Mouse (Mus musculus): ENCODE measurements around the gene Rap2b.
A peak's percentile ranks its signal among the peaks of the same experiment; 100 is the strongest.

Gene Rap2b

GRCm38 (mm10) chr3:61361338-61361737 lies at the start of gene Rap2b:
Gene Rap2b (plus strand): TSS chr3:61361638.
- no peak for DNase-seq

GRCm38 (mm10) chr3:61315002-61315401 lies 46.4 kb upstream of the Rap2b start:
- DNase-seq: no peak

- no peak for DNase-seq
These were observed 41.4 kb upstream of the Rap2b start for GRCm38 (mm10) chr3:61320031-61320430.

- no peak for DNase-seq
These were observed 39.8 kb upstream of the Rap2b start for GRCm38 (mm10) chr3:61321632-61322031.

GRCm38 (mm10) chr3:61336205-61336604 lies 25.2 kb upstream of the Rap2b start:
- no peak for DNase-seq

GRCm38 (mm10) chr3:61337230-61337629 lies 24.2 kb upstream of the Rap2b start:
- DNase-seq: no peak

GRCm38 (mm10) chr3:61340321-61340720 lies 21.1 kb upstream of the Rap2b start:
- DNase-seq: no peak

- DNase-seq: no peak
These were observed 17.4 kb upstream of the Rap2b start for GRCm38 (mm10) chr3:61344031-61344430.

GRCm38 (mm10) chr3:61345636-61346035 lies 15.8 kb upstream of the Rap2b start:
- DNase-seq: no peak

GRCm38 (mm10) chr3:61348036-61348614 lies 13.3 kb upstream of the Rap2b start:
- DNase-seq: no peak

GRCm38 (mm10) chr3:61349433-61349832 lies 12.0 kb upstream of the Rap2b start:
- no peak for DNase-seq

GRCm38 (mm10) chr3:61355464-61355863 lies 6.0 kb upstream of the Rap2b start:
- no peak for DNase-seq

GRCm38 (mm10) chr3:61358107-61358506 lies 3.3 kb upstream of the Rap2b start:
- DNase-seq: no peak

GRCm38 (mm10) chr3:61358756-61359293 lies 2.6 kb upstream of the Rap2b start:
- DNase-seq: no peak

- DNase-seq: peak; percentile 58
These were observed 1.4 kb downstream of the Rap2b start for GRCm38 (mm10) chr3:61362821-61363160.

GRCm38 (mm10) chr3:61363161-61363988 lies 1.9 kb downstream of the Rap2b start:
- peak; percentile 90 for DNase-seq

GRCm38 (mm10) chr3:61363989-61364660 lies 2.7 kb downstream of the Rap2b start:
- DNase-seq: peak; percentile 90

GRCm38 (mm10) chr3:61364661-61364977 lies 3.2 kb downstream of the Rap2b start:
- no peak for DNase-seq

GRCm38 (mm10) chr3:61364978-61365778 lies 3.7 kb downstream of the Rap2b start:
- DNase-seq: peak; percentile 52

GRCm38 (mm10) chr3:61365779-61366373 lies 4.4 kb downstream of the Rap2b start, which contains the start of gene B430305J03Rik:
Gene B430305J03Rik (minus strand): TSS chr3:61365951.
- DNase-seq: no peak

GRCm38 (mm10) chr3:61368446-61368845 lies 7.0 kb downstream of the Rap2b start:
- no peak for DNase-seq

GRCm38 (mm10) chr3:61376001-61376400 lies 14.6 kb downstream of the Rap2b start:
- DNase-seq: no peak

GRCm38 (mm10) chr3:61386368-61386767 lies 24.9 kb downstream of the Rap2b start:
- no peak for DNase-seq
